Mouse (Mus musculus) forebrain, embryonic 11.5 days (tissue): Measurements from ENCODE around the gene Maml2. TPM values are rescaled to one million over a fixed set of nuclear protein-coding genes. Genes with fewer than 3 reads are reported as not detected.

ENCODE experiments used
- ATAC-seq: fragments of 200-750 bp; cut with Nextera tagmentation; replicated peaks from 2 replicates; pipeline ENCODE4 v1.8.0; 2017; ENCODE audit warnings: moderate TSS enrichment; ENCODE audit not compliant: low FRiP score
- DNase-seq: peaks from one replicate; pipeline ENCODE4 v3.0.0-alpha.2; 2017; ENCODE audit warnings: low spot score
- H3K27ac ChIP-seq: fragments of 300-500 bp; sonication (generic); 2 replicates; pipeline ENCODE4 v1.5.1; 2014; ENCODE audit warnings: low read depth, low read length
- H3K27me3 ChIP-seq: fragments of 300-500 bp; sonication (generic); 2 replicates; pipeline ENCODE4 v1.6.1; 2014; ENCODE audit warnings: mild to moderate bottlenecking, low read length, mixed read lengths; ENCODE audit not compliant: control insufficient read depth, insufficient read depth
- H3K36me3 ChIP-seq: fragments of 300-500 bp; sonication (generic); 2 replicates; pipeline ENCODE4 v1.6.1; 2014; ENCODE audit warnings: mild to moderate bottlenecking, low read length, moderate library complexity, mixed read lengths; ENCODE audit not compliant: control insufficient read depth, insufficient read depth
- H3K4me1 ChIP-seq: fragments of 300-500 bp; sonication (generic); replicated peaks from 2 replicates; pipeline ENCODE4 v1.6.1; 2014; ENCODE audit warnings: low read length, mixed read lengths; ENCODE audit not compliant: control insufficient read depth, insufficient read depth
- H3K4me2 ChIP-seq: fragments of 300-500 bp; sonication (generic); 2 replicates; pipeline ENCODE4 v1.6.1; 2014; ENCODE audit warnings: low read depth, mild to moderate bottlenecking, low read length, moderate library complexity, mixed read lengths; ENCODE audit not compliant: severe bottlenecking
- H3K4me3 ChIP-seq: fragments of 300-500 bp; sonication (generic); 2 replicates; pipeline ENCODE4 v1.5.1; 2014; ENCODE audit warnings: low read depth, low read length
- H3K9ac ChIP-seq: fragments of 300-500 bp; sonication (generic); 2 replicates; pipeline ENCODE4 v1.6.1; 2014; ENCODE audit warnings: low read length
- H3K9me3 ChIP-seq: fragments of 300-500 bp; sonication (generic); 2 replicates; pipeline ENCODE4 v1.6.1; 2016; ENCODE audit warnings: low read length, mixed read lengths; ENCODE audit not compliant: control insufficient read depth
- WGBS: fragments of 180-500 bp; shearing (Covaris S2); extraction: QIAGEN DNeasy Blood & Tissue Kit; methylation state at CpG from one replicate; pipeline ENCODE4 v1.1.7; 2014; 5-methylcytosine and 5-hydroxymethylcytosine counted together
- polyA plus RNA-seq: library from polyadenylated mRNA; unstranded; fragments of >200 nt; fragmentation: Nextera tagmentation; extraction: Ambion mirVana; gene quantifications from 2 replicates; pipeline ENCODE4 v1.2.1, GENCODE M21; 2014

Gene Maml2
- polyA plus RNA-seq, 1 experiment from 2014 or later, result 9.8 TPM

GRCm38 (mm10) chr9:13513135-13513534 lies 215.4 kb downstream of the Maml2 start:
- no peak overlapping the region for H3K27ac ChIP-seq
- H3K9me3 ChIP-seq, result no peaks in the 10 kb centered on the region
- no peak for DNase-seq
- no peaks in the 10 kb centered on the region for H3K36me3 ChIP-seq
- no peaks in the 10 kb centered on the region for H3K27me3 ChIP-seq
- H3K9ac ChIP-seq, result no peak overlapping the region
- ATAC-seq, result no peak
- WGBS, result 46% methylated on average over 5 of the region's 5 CpGs
- H3K4me2 ChIP-seq, result no peak overlapping the region
- H3K4me3 ChIP-seq, result no peak overlapping the region
- no peaks in the 10 kb centered on the region for H3K4me1 ChIP-seq

- Histone ChIP-seq H3K27me3 (no peaks in the 10 kb centered on the region), H3K4me1 (no peaks in the 10 kb centered on the region), H3K4me2 (no peak overlapping the region), H3K9ac (no peak overlapping the region), H3K4me3 (no peak overlapping the region), H3K9me3 (no peaks in the 10 kb centered on the region), H3K27ac (no peak overlapping the region), H3K36me3 (no peaks in the 10 kb centered on the region)
- DNase-seq, result no peak
- ATAC-seq, result no peak
These were observed 216.7 kb downstream of the Maml2 start for GRCm38 (mm10) chr9:13514435-13514834.

GRCm38 (mm10) chr9:13515976-13516375 lies 218.2 kb downstream of the Maml2 start:
- 89% methylated on average over 2 of the region's 2 CpGs for WGBS
- Histone ChIP-seq H3K4me2 (no peak overlapping the region), H3K27ac (no peak overlapping the region), H3K36me3 (no peaks in the 10 kb centered on the region), H3K27me3 (no peaks in the 10 kb centered on the region), H3K9ac (no peak overlapping the region), H3K9me3 (no peaks in the 10 kb centered on the region), H3K4me3 (no peak overlapping the region), H3K4me1 (no peaks in the 10 kb centered on the region)
- DNase-seq (no peak), ATAC-seq (no peak)

- H3K4me3 ChIP-seq, result no peak overlapping the region
- no peaks in the 10 kb centered on the region for H3K27me3 ChIP-seq
- H3K36me3 ChIP-seq, result no peaks in the 10 kb centered on the region
- H3K4me1 ChIP-seq, result 0 out of 2 replicates have a peak, but pooled peaks cover 3% of the 10 kb centered on the region
- no peak overlapping the region for H3K4me2 ChIP-seq
- no peak overlapping the region for H3K27ac ChIP-seq
- H3K9me3 ChIP-seq, result no peaks in the 10 kb centered on the region
- no peak overlapping the region for H3K9ac ChIP-seq
- WGBS, result 71% methylated on average over 2 of the region's 2 CpGs
- DNase-seq, result no peak
- no peak for ATAC-seq
These were observed 220.3 kb downstream of the Maml2 start for GRCm38 (mm10) chr9:13518031-13518430.

GRCm38 (mm10) chr9:13518441-13518971 lies 220.7 kb downstream of the Maml2 start:
- ATAC-seq (no peak), DNase-seq (no peak)
- H3K27ac ChIP-seq, result no peak overlapping the region
- H3K27me3 ChIP-seq, result no peaks in the 10 kb centered on the region
- H3K9ac ChIP-seq, result no peak overlapping the region
- no peaks in the 10 kb centered on the region for H3K36me3 ChIP-seq
- H3K4me3 ChIP-seq, result no peak overlapping the region
- WGBS, result 93% methylated on average over 2 of the region's 2 CpGs
- H3K4me2 ChIP-seq, result no peak overlapping the region
- H3K9me3 ChIP-seq, result no peaks in the 10 kb centered on the region
- 0 out of 2 replicates have a peak, but pooled peaks cover 3% of the 10 kb centered on the region for H3K4me1 ChIP-seq

GRCm38 (mm10) chr9:13522061-13522820 lies 224.5 kb downstream of the Maml2 start:
- H3K27ac ChIP-seq, result no peak overlapping the region
- ATAC-seq (no peak), DNase-seq (no peak)
- H3K4me3 ChIP-seq, result no peak overlapping the region
- no peaks in the 10 kb centered on the region for H3K27me3 ChIP-seq
- H3K4me1 ChIP-seq, result 0 out of 2 replicates have a peak, but pooled peaks cover 4% of the 10 kb centered on the region
- H3K9me3 ChIP-seq, result no peaks in the 10 kb centered on the region
- H3K4me2 ChIP-seq, result no peak overlapping the region
- no peak overlapping the region for H3K9ac ChIP-seq
- H3K36me3 ChIP-seq, result no peaks in the 10 kb centered on the region
- 67% methylated on average over 9 of the region's 9 CpGs for WGBS

- no peak overlapping the region for H3K9ac ChIP-seq
- H3K4me2 ChIP-seq, result no peak overlapping the region
- 0 out of 2 replicates have a peak, but pooled peaks cover 4% of the 10 kb centered on the region for H3K4me1 ChIP-seq
- H3K36me3 ChIP-seq, result no peaks in the 10 kb centered on the region
- 96% methylated on average over 3 of the region's 3 CpGs for WGBS
- no peaks in the 10 kb centered on the region for H3K27me3 ChIP-seq
- H3K4me3 ChIP-seq, result no peak overlapping the region
- ATAC-seq, result no peak
- H3K9me3 ChIP-seq, result no peaks in the 10 kb centered on the region
- no peak for DNase-seq
- H3K27ac ChIP-seq, result no peak overlapping the region
These were observed 225.3 kb downstream of the Maml2 start for GRCm38 (mm10) chr9:13523046-13523445.

GRCm38 (mm10) chr9:13525075-13525474 lies 227.3 kb downstream of the Maml2 start:
- 0 out of 2 replicates have a peak, but pooled peaks cover 4% of the 10 kb centered on the region for H3K4me1 ChIP-seq
- no peak overlapping the region for H3K9ac ChIP-seq
- WGBS, result 82% methylated on average over 1 of the region's 1 CpGs
- no peak overlapping the region for H3K4me3 ChIP-seq
- H3K9me3 ChIP-seq, result no peaks in the 10 kb centered on the region
- H3K4me2 ChIP-seq, result no peak overlapping the region
- DNase-seq, result no peak
- no peaks in the 10 kb centered on the region for H3K36me3 ChIP-seq
- peak overlapping the region; percentile 51; the same call in 1 of the 2 replicates for H3K27ac ChIP-seq
- 0 out of 2 replicates have a peak, but pooled peaks have one; percentile 10 for ATAC-seq
- no peaks in the 10 kb centered on the region for H3K27me3 ChIP-seq
